Comparison of ENCODE assay signal across 8 mouse cellular contexts in genomic region chr2:20519447-20520098, GRCm38 (mm10).
A peak's percentile ranks its signal among the peaks of the same experiment; 100 is the strongest.
DNase-seq lines count a peak whose midpoint lies in the region; ATAC-seq and TF ChIP-seq lines count a peak whose summit lies in the region.

No protein-coding gene starts in this region.

- no peak for TF ChIP-seq POLR2A in spleen, adult 2 months (IDR thresholded peaks at IDR 0.05; ENCODE audit: low read depth, low read length)
- peak; percentile 39; the same call in 1 of the 2 replicates for TF ChIP-seq POLR2A in embryonic fibroblast, embryonic 13.5 days (IDR thresholded peaks at IDR 0.05; ENCODE audit: low read depth, low read length)

- peak overlapping the region; percentile 28; the same call in 1 of the 2 replicates for H3K4me3 ChIP-seq in spleen, adult 2 months (ENCODE audit: extremely low read depth, insufficient read depth, insufficient read length)
- H3K4me3 ChIP-seq in embryonic fibroblast, embryonic 13.5 days (ENCODE audit: insufficient read depth, low read length) = peak overlapping the region; percentile 57
- peak overlapping the region; percentile 71 for H3K4me3 ChIP-seq in heart, embryonic 16.5 days (ENCODE audit: low read length)
- peak overlapping the region; percentile 66 for H3K4me3 ChIP-seq in midbrain, embryonic 10.5 days

- DNase-seq in spleen, adult 2 months (ENCODE audit: low read depth in 1 of 2, low spot score in 2 of 2) = no peak
- no peak for DNase-seq in spleen, postnatal 4 days (ENCODE audit: low spot score in 2 of 2)
- peak; percentile 79 to 91 for DNase-seq in kidney, postnatal 25 days
- DNase-seq in midbrain, embryonic 10.5 days (ENCODE audit: low spot score) = peak; percentile 74
- peak; percentile 61 for DNase-seq in testis, postnatal 14 days (ENCODE audit: low spot score)

- peak overlapping the region; percentile 79 for H3K9ac ChIP-seq in heart, embryonic 16.5 days (ENCODE audit: low read length)

- H3K27ac ChIP-seq in spleen, adult 2 months (ENCODE audit: insufficient read depth, low read length) = no peak overlapping the region
- peak overlapping the region; percentile 33 for H3K27ac ChIP-seq in embryonic fibroblast, embryonic 13.5 days (ENCODE audit: insufficient read depth, low read length)
- H3K27ac ChIP-seq in heart, embryonic 16.5 days (ENCODE audit: low read length) = peak overlapping the region; percentile 84
- peak overlapping the region; percentile 91 for H3K27ac ChIP-seq in midbrain, embryonic 10.5 days (replicated peaks)

- no peaks in the 10 kb centered on the region for H3K36me3 ChIP-seq in spleen, adult 2 months (ENCODE audit: control insufficient read depth, insufficient read depth, low read length)
- no peaks in the 10 kb centered on the region for H3K36me3 ChIP-seq in heart, embryonic 16.5 days (ENCODE audit: control insufficient read depth, insufficient read depth)
- no peaks in the 10 kb centered on the region for H3K36me3 ChIP-seq in midbrain, embryonic 10.5 days

- peak; percentile 75 for ATAC-seq in heart, embryonic 16.5 days (replicated peaks; ENCODE audit: extremely low read depth, insufficient read depth, low FRiP score)
- ATAC-seq in activated CD4-positive, CD25-positive, alpha-beta regulatory T cell, adult 4 months = no peak

- 7% methylated on average over 39 of the region's 39 CpGs for WGBS in spleen, adult 2 months
- under 1% methylated on average over 39 of the region's 39 CpGs for WGBS in heart, embryonic 16.5 days
- WGBS in midbrain, embryonic 10.5 days = 1% methylated on average over 39 of the region's 39 CpGs

- H3K27me3 ChIP-seq in spleen, adult 2 months (ENCODE audit: control insufficient read depth, insufficient read depth, low read length) = peaks cover 2% of the 10 kb centered on the region; the same call in 1 of the 2 replicates
- no peaks in the 10 kb centered on the region for H3K27me3 ChIP-seq in heart, embryonic 16.5 days (ENCODE audit: control insufficient read depth, insufficient read depth, low read length)
- H3K27me3 ChIP-seq in midbrain, embryonic 10.5 days (ENCODE audit: low read depth, poor library complexity, severe bottlenecking) = peaks cover 15% of the 10 kb centered on the region

- no peaks in the 10 kb centered on the region for H3K9me3 ChIP-seq in heart, embryonic 16.5 days (replicated peaks; ENCODE audit: control insufficient read depth, low read length)
- H3K9me3 ChIP-seq in midbrain, embryonic 10.5 days (replicated peaks) = no peaks in the 10 kb centered on the region

- TF ChIP-seq CTCF in spleen, adult 2 months (IDR thresholded peaks at IDR 0.05; ENCODE audit: extremely low read depth, insufficient read depth, insufficient read length, insufficient replicate concordance) = no peak
- TF ChIP-seq CTCF in embryonic fibroblast, embryonic 13.5 days (IDR thresholded peaks at IDR 0.05; ENCODE audit: borderline replicate concordance, insufficient read depth, low read length) = peak; percentile 18; the same call in 1 of the 2 replicates

- H3K4me2 ChIP-seq in heart, embryonic 16.5 days (ENCODE audit: low read depth, low read length) = peak overlapping the region; percentile 91

- H3K4me1 ChIP-seq in spleen, adult 2 months (ENCODE audit: control insufficient read depth, insufficient read depth, insufficient read length) = no peaks in the 10 kb centered on the region
- 0 out of 2 replicates have a peak, but pooled peaks cover 3% of the 10 kb centered on the region for H3K4me1 ChIP-seq in embryonic fibroblast, embryonic 13.5 days (ENCODE audit: control insufficient read depth, insufficient read depth, low read length)
- H3K4me1 ChIP-seq in heart, embryonic 16.5 days (ENCODE audit: control insufficient read depth, insufficient read depth, low read length) = peaks cover 6% of the 10 kb centered on the region
- H3K4me1 ChIP-seq in midbrain, embryonic 10.5 days = peaks cover 34% of the 10 kb centered on the region

Comparison
In these comparisons a context has a peak if more than half of its experiments do, and no peak if none do; other contexts are left out.
1. DNase-seq: peak in kidney, postnatal 25 days (2 of 2), midbrain, embryonic 10.5 days (single experiment) and testis, postnatal 14 days (single experiment); none in spleen, adult 2 months (0 of 2) and spleen, postnatal 4 days (0 of 2).
2. Peak in every context shown above with its lines, with median percentiles within 50 percentile points of each other: H3K4me3 ChIP-seq.